Mouse (Mus musculus): ENCODE data around the gene Edem2.
A peak's percentile ranks its signal among the peaks of the same experiment; 100 is the strongest.

- TF ChIP-seq POLR2A (IDR thresholded peaks at IDR 0.05; ENCODE audit: extremely low read depth, insufficient read depth, low read length) (no peak), CTCF (IDR thresholded peaks at IDR 0.05; ENCODE audit: low read depth, low read length) (peak; percentile 96)
Observed at GRCm38 (mm10) chr2:155696091-155696558, 33.1 kb downstream of the Edem2 start.

Measured in liver, adult 2 months (tissue).